Mouse (Mus musculus): ENCODE measurements around the gene Gm21969.

GRCm38 (mm10) chr4:139689627-139690269, 86.8 kb downstream of the Gm21969 start:
- TF ChIP-seq CTCF (conservative IDR thresholded peaks at IDR 0.05; ENCODE audit: insufficient read depth, insufficient read length, low read depth, low read length), result no peak
- TF ChIP-seq POLR2A (IDR thresholded peaks at IDR 0.05; ENCODE audit: low read depth, low read length), result no peak

Data from kidney, adult 2 months (tissue).